Mouse (Mus musculus) urinary bladder, postnatal 25 days (tissue): ENCODE measurements around the gene Ccdc88c.

Experiments used
- DNase-seq: peaks from one replicate; pipeline ENCODE4 v3.0.0; 2022; ENCODE audit warnings: low spot score

The Ccdc88c gene

DNA sequence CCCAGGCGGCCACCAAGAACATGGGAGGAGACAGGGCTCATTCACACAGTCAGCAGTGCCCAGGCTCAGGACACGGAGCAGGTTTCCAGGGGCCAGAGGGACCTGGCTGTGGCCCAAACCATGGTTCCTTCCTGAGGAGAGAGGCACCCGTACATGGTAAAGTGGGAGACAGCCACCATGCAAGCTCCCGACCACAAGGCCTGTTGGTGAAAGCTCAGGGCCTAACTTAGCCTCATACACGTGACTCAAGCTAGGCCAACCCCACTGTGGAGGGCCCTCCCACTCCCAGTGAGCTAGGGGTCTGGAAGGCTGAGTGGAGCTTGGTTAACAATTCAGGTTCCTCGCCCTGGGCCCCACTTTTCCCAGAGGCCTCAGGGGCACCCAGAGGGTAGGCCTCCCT, 150.9 kb downstream of the Ccdc88c start:
- DNase-seq, result no peak

- DNase-seq, result no peak
Measured at GRCm38 (mm10) chr12:100875960-100876359, 152.9 kb downstream of the Ccdc88c start.

- DNase-seq, result no peak
Measured at GRCm38 (mm10) chr12:100875553-100875952, 153.3 kb downstream of the Ccdc88c start.

DNA sequence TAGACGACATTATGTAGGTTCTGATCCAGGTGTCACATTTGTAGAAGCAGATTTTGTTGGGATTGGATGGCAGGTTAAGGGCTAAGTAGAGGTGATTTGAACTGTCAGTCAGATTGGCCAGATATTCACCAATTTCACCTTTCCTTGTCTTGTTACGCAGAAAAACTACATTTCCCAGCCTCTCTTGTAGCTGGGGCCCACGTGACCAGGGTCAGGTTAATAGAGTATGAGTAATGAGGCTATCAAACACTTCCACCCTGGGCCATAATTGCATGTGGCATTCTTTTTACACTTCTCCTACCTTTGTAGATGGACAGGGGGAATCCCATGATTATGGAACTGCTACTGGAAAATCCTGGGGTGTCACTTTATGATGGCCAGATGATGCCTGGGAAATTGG, 155.2 kb downstream of the Ccdc88c start:
- DNase-seq, result no peak

GRCm38 (mm10) chr12:100871841-100872240, 157.0 kb downstream of the Ccdc88c start:
- no peak for DNase-seq

DNA sequence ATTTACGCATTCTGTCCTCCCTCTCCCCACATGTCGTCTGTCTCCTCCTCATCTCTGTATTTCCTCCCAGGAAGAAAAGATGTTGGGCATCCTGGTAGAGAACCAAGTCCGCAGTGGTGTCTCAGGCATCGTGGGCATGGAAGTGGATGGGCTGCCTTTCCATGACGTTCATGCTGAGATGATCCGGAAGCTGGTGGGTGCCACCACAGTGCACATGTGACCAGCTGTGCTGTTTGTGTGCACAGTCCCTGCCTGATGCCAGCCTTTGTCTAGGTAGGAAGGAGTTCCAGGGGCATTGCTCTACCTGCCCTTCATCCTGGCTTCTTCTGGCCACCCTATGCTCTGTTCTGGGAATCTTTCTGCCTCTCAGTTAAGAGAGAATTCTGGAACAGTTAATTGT, 157.6 kb downstream of the Ccdc88c start:
- no peak for DNase-seq

DNA sequence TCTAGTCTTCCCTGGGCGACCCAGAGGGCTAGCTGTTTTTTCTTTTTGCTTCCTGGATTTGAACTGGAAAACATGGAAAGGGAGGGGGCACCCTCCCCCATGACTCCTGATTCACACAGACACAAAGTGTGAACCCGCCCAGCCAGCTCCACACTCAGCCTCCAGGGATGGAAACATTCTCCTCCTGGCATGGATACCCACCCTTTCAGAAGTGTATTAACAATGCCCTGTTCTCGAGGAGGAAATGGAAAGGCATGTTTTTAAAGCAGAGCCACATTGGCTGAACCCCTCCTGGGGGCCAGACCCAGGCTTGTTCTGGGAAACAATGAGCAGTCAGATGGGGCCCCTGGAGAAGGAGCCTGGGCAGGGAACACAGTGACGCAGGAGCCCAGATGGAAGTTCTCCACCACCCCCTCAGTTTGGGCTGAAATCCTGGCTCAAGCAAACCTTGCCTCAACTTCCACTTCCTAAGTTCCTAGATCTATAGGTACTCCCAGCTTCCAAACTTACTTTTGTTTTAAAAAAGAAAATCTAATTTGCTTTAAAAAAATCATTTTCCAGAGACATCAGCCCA, 160.7 kb downstream of the Ccdc88c start:
- DNase-seq, result no peak

DNA sequence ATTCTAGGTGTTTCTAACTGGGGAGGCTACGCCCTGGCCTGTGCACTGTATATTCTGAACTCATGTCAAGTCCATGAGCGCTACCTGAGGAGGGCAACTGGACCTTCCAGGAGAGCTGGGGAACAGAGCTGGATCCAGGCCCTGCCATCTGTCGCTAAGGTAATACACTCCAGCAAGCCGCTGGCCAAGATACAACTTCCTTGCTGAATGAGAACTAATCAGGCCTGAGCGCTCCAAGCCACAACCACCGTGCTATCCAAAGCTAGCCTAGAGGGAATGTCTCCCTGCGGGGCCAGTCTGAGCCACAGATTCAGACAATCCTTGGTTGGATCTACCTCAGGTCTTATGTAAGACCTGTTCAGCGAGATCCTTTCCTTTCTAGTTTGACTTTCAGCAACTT, 161.8 kb downstream of the Ccdc88c start:
- DNase-seq, result no peak

DNA sequence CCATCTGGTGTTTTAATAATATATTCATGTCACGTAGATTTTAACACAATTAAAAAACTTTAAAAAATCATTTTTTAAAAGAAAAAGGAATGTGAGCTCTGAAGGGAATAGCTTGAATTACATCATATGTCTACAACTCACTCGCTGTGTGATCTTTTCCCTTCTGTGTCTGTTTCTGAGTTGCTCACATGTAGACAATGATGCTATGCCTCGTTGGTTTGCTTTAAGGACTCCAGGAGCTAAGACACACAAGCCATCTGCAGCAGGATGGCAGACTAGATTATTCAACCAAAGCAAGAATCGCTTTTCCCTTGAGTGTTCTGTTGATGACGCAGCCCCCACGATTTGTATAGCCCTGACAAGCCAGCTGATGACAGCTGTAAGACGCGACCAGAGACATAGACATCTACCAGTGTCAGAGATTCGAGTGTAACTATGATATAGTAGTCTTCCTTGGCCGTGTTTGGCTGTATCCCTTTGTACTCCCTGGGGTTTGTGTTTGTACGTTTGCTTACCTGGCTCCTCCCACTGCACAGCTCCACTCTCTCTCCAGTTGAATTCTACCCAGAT, 163.3 kb downstream of the Ccdc88c start:
- DNase-seq, result no peak

DNA sequence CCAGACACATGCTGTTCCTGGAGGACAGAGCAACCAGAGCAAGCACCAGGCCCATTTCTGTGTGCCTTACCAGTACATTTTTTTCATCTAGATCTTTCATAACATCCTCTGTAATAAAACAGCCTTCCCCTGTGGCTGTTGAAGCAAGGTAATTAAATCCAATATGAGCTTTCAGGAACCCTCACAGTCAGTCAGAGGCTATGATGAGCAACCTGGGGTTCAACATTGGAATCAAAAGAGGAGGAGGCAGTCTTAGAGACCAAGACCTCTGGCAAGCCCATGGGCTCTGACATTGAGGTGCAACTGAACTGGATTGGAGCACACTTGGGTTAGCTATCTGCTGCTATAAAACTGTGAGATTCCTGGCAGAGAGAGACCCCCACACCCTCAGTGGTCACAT, 163.8 kb downstream of the Ccdc88c start:
- DNase-seq, result no peak

GRCm38 (mm10) chr12:100862856-100863446, 165.9 kb downstream of the Ccdc88c start:
- no peak for DNase-seq

GRCm38 (mm10) chr12:100862272-100862671, 166.6 kb downstream of the Ccdc88c start:
- no peak for DNase-seq
